Mouse (Mus musculus): ENCODE results near the gene Orai2.

- no peak for TF ChIP-seq CTCF (IDR thresholded peaks at IDR 0.05; ENCODE audit: low read depth, low read length)
- TF ChIP-seq POLR2A (IDR thresholded peaks at IDR 0.05; ENCODE audit: borderline replicate concordance, low read depth, low read length), result no peak
Observed at GRCm38 (mm10) chr5:136173606-136174463, 3.3 kb upstream of the Orai2 start.

Measured in bone marrow macrophage, adult 2 months (primary cell).